ENCODE assay signal across 8 mouse cellular contexts in the genomic region with DNA sequence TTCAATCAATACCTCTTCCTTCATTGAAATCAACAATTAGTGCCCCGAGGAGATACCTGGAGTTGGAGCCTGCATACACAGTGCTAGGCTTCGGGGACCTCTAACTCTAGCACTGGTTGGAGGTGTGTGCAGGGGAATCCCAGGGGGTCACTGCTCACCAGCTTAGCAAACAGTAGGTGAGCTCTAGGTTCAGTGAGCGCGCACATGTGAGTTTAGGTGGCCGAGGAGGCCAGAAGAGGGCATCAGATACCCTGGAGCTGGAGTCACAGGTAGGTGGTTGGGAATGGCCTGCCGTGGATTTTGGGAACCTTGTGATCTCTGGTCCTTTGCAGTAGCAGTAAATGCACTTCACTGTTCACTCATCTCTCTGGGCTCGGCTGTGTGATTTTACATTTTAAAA. TPM values are rescaled to one million over a fixed set of nuclear protein-coding genes. Genes with fewer than 3 reads are reported as not detected.
DNase-seq lines count a peak whose midpoint lies in the region; ATAC-seq and TF ChIP-seq lines count a peak whose summit lies in the region.

No protein-coding gene starts in this region.

- no peak for TF ChIP-seq POLR2A in bone marrow, adult 2 months (IDR thresholded peaks at IDR 0.05; ENCODE audit: borderline replicate concordance, control insufficient read depth, low read depth, low read length)

- peaks cover 21% of the 10 kb centered on the region for H3K4me1 ChIP-seq in heart, embryonic 16.5 days (ENCODE audit: control insufficient read depth, insufficient read depth, low read length)
- H3K4me1 ChIP-seq in bone marrow, adult 2 months (ENCODE audit: control insufficient read depth, insufficient read depth, low read length), result peaks cover 6% of the 10 kb centered on the region; the same call in 1 of the 2 replicates
- peaks cover 24% of the 10 kb centered on the region for H3K4me1 ChIP-seq in hindbrain, embryonic 14.5 days (replicated peaks; ENCODE audit: control insufficient read depth, insufficient read depth, low read length)
- peaks cover 30 to 42% of the 10 kb centered on the region in 2 experiments for H3K4me1 ChIP-seq in liver, embryonic 14.5 days (replicated peaks; ENCODE audit: control insufficient read depth in 2 of 2, insufficient read depth in 2 of 2, low read length in 1 of 2)

- H3K4me3 ChIP-seq in heart, embryonic 16.5 days (ENCODE audit: low read length), result peak overlapping the region; percentile 92
- peak overlapping the region; percentile 43 for H3K4me3 ChIP-seq in bone marrow, adult 2 months (replicated peaks; ENCODE audit: control insufficient read depth, low read depth, low read length)
- no peak overlapping the region for H3K4me3 ChIP-seq in hindbrain, embryonic 14.5 days (replicated peaks; ENCODE audit: low read length)
- H3K4me3 ChIP-seq in liver, embryonic 14.5 days (ENCODE audit: insufficient read depth in 1 of 2, low read depth in 2 of 2, low read length in 2 of 2), result peak overlapping the region; percentile 52 to 96

- TF ChIP-seq EP300 in liver, embryonic 14.5 days (IDR thresholded peaks at IDR 0.05; ENCODE audit: low read depth), result no peak

- intact Hi-C loops in heart, postnatal 10 days (cut with DNase I), result no loop called here

- no peaks in the 10 kb centered on the region for H3K9me3 ChIP-seq in heart, embryonic 16.5 days (replicated peaks; ENCODE audit: control insufficient read depth, low read length)
- H3K9me3 ChIP-seq in hindbrain, embryonic 14.5 days (ENCODE audit: control insufficient read depth, low read length), result no peaks in the 10 kb centered on the region
- H3K9me3 ChIP-seq in liver, embryonic 14.5 days (ENCODE audit: control insufficient read depth, low read length), result no peaks in the 10 kb centered on the region

- DNase-seq in heart, postnatal 10 days, result no peak
- DNase-seq in hindbrain, embryonic 14.5 days (ENCODE audit: low spot score), result no peak
- no peak for DNase-seq in liver, embryonic 14.5 days (ENCODE audit: low read depth in 3 of 3, low spot score in 3 of 3)
- DNase-seq in urinary bladder, adult 18-20 months (ENCODE audit: low spot score in 2 of 2), result no peak
- DNase-seq in ovary, adult 18-20 months (ENCODE audit: low spot score), result no peak
- no peak for DNase-seq in layer of hippocampus, postnatal 10 days (ENCODE audit: low spot score in 2 of 2)

- no peak overlapping the region for H3K27ac ChIP-seq in heart, embryonic 16.5 days (ENCODE audit: low read length)
- peak overlapping the region; percentile 56 for H3K27ac ChIP-seq in bone marrow, adult 2 months (ENCODE audit: control insufficient read depth, insufficient read depth, low read depth, low read length, poor library complexity)
- no peak overlapping the region for H3K27ac ChIP-seq in hindbrain, embryonic 14.5 days
- H3K27ac ChIP-seq in liver, embryonic 14.5 days, result peak overlapping the region; percentile 32

- peak overlapping the region; percentile 88 for H3K4me2 ChIP-seq in heart, embryonic 16.5 days (ENCODE audit: low read depth, low read length)
- H3K4me2 ChIP-seq in hindbrain, embryonic 14.5 days (replicated peaks), result peak overlapping the region; percentile 55; the same call in 1 of the 2 replicates
- H3K4me2 ChIP-seq in liver, embryonic 14.5 days (ENCODE audit: low read depth), result peak overlapping the region; percentile 98

- TF ChIP-seq CTCF in bone marrow, adult 2 months (IDR thresholded peaks at IDR 0.05; ENCODE audit: control insufficient read depth, insufficient read depth, low read length), result peak; percentile 7; the same call in 1 of the 2 replicates
- peak; percentile 56 for TF ChIP-seq CTCF in liver, embryonic 14.5 days (IDR thresholded peaks at IDR 0.05; ENCODE audit: low read depth)

- peak overlapping the region; percentile 96; the same call in 1 of the 2 replicates for H3K9ac ChIP-seq in heart, embryonic 16.5 days (ENCODE audit: low read length)
- H3K9ac ChIP-seq in hindbrain, embryonic 14.5 days, result no peak overlapping the region
- no peak overlapping the region for H3K9ac ChIP-seq in liver, embryonic 14.5 days (replicated peaks)

- no peak for ATAC-seq in heart, embryonic 16.5 days (replicated peaks; ENCODE audit: extremely low read depth, insufficient read depth, low FRiP score)
- no peak for ATAC-seq in hindbrain, embryonic 14.5 days (ENCODE audit: low FRiP score)
- no peak for ATAC-seq in liver, embryonic 14.5 days (ENCODE audit: insufficient read depth)

- H3K36me3 ChIP-seq in heart, embryonic 16.5 days (ENCODE audit: control insufficient read depth, insufficient read depth), result peaks cover 4% of the 10 kb centered on the region
- no peaks in the 10 kb centered on the region; the same call in 1 of the 2 replicates for H3K36me3 ChIP-seq in hindbrain, embryonic 14.5 days (replicated peaks; ENCODE audit: control insufficient read depth, insufficient read depth)
- peaks cover 7% of the 10 kb centered on the region for H3K36me3 ChIP-seq in liver, embryonic 14.5 days (replicated peaks; ENCODE audit: control insufficient read depth, insufficient read depth, low read depth)

- 83% methylated on average over 7 of the region's 7 CpGs for WGBS in heart, embryonic 16.5 days
- WGBS in bone marrow, adult 2 months, result 56% methylated on average over 7 of the region's 7 CpGs
- WGBS in hindbrain, embryonic 14.5 days, result 83% methylated on average over 7 of the region's 7 CpGs
- WGBS in liver, embryonic 14.5 days (ENCODE audit: insufficient replicate concordance), result 57% methylated on average over 7 of the region's 7 CpGs

- H3K27me3 ChIP-seq in heart, embryonic 16.5 days (ENCODE audit: control insufficient read depth, insufficient read depth, low read length), result no peaks in the 10 kb centered on the region
- no peaks in the 10 kb centered on the region for H3K27me3 ChIP-seq in hindbrain, embryonic 14.5 days (ENCODE audit: control insufficient read depth, insufficient read depth, low read length)
- no peaks in the 10 kb centered on the region for H3K27me3 ChIP-seq in liver, embryonic 14.5 days (ENCODE audit: control insufficient read depth, insufficient read depth, low read length)

RNA-seq across cellular contexts. Expression of a gene that starts 37.3 kb away (rescaled TPM):
- polyA plus RNA-seq in heart, embryonic 16.5 days (2015; fragmentation: Nextera tagmentation; extraction: Ambion mirVana), result 43.0 and 63.6 TPM in 2 replicates
- total RNA-seq in heart, postnatal 10 days (2021), result 10 to 100 TPM; 62.8 to 65.1 TPM
- polyA plus RNA-seq in bone marrow, adult 2 months (2011; ENCODE audit: insufficient read depth, insufficient read length, low replicate concordance, missing spikeins), result 23.6 and 44.9 TPM in 2 replicates
- 34.4 and 38.7 TPM in 2 replicates for polyA plus RNA-seq in hindbrain, embryonic 14.5 days (2014; fragmentation: Nextera tagmentation; extraction: Ambion mirVana)
- 26.9 and 31.7 TPM in 2 replicates for polyA plus RNA-seq in liver, embryonic 14.5 days (2012; rRNA removed)
- 42.6 and 43.4 TPM in 2 replicates for polyA plus RNA-seq in liver, embryonic 14.5 days (2014; fragmentation: Nextera tagmentation; extraction: Ambion mirVana)
- 10 to 100 TPM; 39.8 to 41.2 TPM for total RNA-seq in layer of hippocampus, postnatal 10 days (2021)

Comparison
In these comparisons a context has a peak if more than half of its experiments do, and no peak if none do; other contexts are left out.
1. H3K27ac ChIP-seq: peak in bone marrow, adult 2 months (single experiment) and liver, embryonic 14.5 days (single experiment); none in heart, embryonic 16.5 days (single experiment) and hindbrain, embryonic 14.5 days (single experiment).
2. Peak in every context shown above with its lines, with median percentiles within 50 percentile points of each other: H3K4me2 ChIP-seq.